Mouse (Mus musculus): ENCODE data around the gene Il31.
A peak's percentile ranks its signal among the peaks of the same experiment; 100 is the strongest.

The Il31 gene

GRCm38 (mm10) chr5:123470784-123471400 is 18.4 kb downstream of the Il31 start:
- no peak for DNase-seq (ENCODE audit: low spot score)

- DNase-seq (ENCODE audit: low spot score): no peak
These were observed 24.7 kb downstream of the Il31 start for GRCm38 (mm10) chr5:123464638-123465037.

GRCm38 (mm10) chr5:123461420-123461819 is 27.9 kb downstream of the Il31 start:
- DNase-seq (ENCODE audit: low spot score): no peak

GRCm38 (mm10) chr5:123451886-123452285 is 37.4 kb downstream of the Il31 start:
- no peak for DNase-seq (ENCODE audit: low spot score)

GRCm38 (mm10) chr5:123444849-123445334 is 44.4 kb downstream of the Il31 start:
- no peak for DNase-seq (ENCODE audit: low spot score)

GRCm38 (mm10) chr5:123444069-123444468 is 45.2 kb downstream of the Il31 start:
- DNase-seq (ENCODE audit: low spot score): peak; percentile 74

- DNase-seq (ENCODE audit: low spot score): no peak
These were observed 47.0 kb downstream of the Il31 start for GRCm38 (mm10) chr5:123442283-123442682.

- no peak for DNase-seq (ENCODE audit: low spot score)
These were observed 48.6 kb downstream of the Il31 start for GRCm38 (mm10) chr5:123440664-123441063.

- DNase-seq (ENCODE audit: low spot score): no peak
These were observed 49.3 kb downstream of the Il31 start for GRCm38 (mm10) chr5:123439941-123440340.

GRCm38 (mm10) chr5:123439312-123439711 is 50.0 kb downstream of the Il31 start:
- DNase-seq (ENCODE audit: low spot score): no peak

- no peak for DNase-seq (ENCODE audit: low spot score)
These were observed 50.9 kb downstream of the Il31 start for GRCm38 (mm10) chr5:123438381-123438780.

GRCm38 (mm10) chr5:123436780-123437175 is 52.5 kb downstream of the Il31 start:
- peak; percentile 76 for DNase-seq (ENCODE audit: low spot score)

- DNase-seq (ENCODE audit: low spot score): peak; percentile 30
These were observed 53.1 kb downstream of the Il31 start for GRCm38 (mm10) chr5:123436071-123436779.

GRCm38 (mm10) chr5:123432305-123432874 is 56.9 kb downstream of the Il31 start:
- DNase-seq (ENCODE audit: low spot score): no peak

- DNase-seq (ENCODE audit: low spot score): peak; percentile 87
These were observed 57.6 kb downstream of the Il31 start for GRCm38 (mm10) chr5:123431524-123432304.
